Mouse (Mus musculus): ENCODE data around the gene Nanp. TPM values are rescaled to one million over a fixed set of nuclear protein-coding genes. Genes with fewer than 3 reads are reported as not detected.

The Nanp gene
- polyA plus RNA-seq (2017; shearing (Covaris generic)), result 18.1 TPM

GRCm38 (mm10) chr2:151039232-151039695 is at the start of gene Nanp, which contains the start of gene Ninl:
Gene Nanp, minus strand, starts transcription at chr2:151039398.
Gene Ninl, minus strand, starts transcription at chr2:151039382.

Other genes starting within 250 kb of the Nanp start
- gene Abhd12, start 134.7 kb downstream of the Nanp start, polyA plus RNA-seq (2017; shearing (Covaris generic)), result 47.4 TPM
- gene Gins1, start 134.0 kb downstream of the Nanp start, polyA plus RNA-seq (2017; shearing (Covaris generic)), result 1.3 TPM
- not detected for gene Ninl, start within 50 bp of the Nanp start, polyA plus RNA-seq (2017; shearing (Covaris generic))
- not detected for gene Gm14151, start 53.0 kb upstream of the Nanp start, polyA plus RNA-seq (2017; shearing (Covaris generic))
- 0.17 TPM for gene Gm14147, start 58.8 kb upstream of the Nanp start, polyA plus RNA-seq (2017; shearing (Covaris generic))